Mouse (Mus musculus) sigmoid colon, adult 10 weeks (tissue): ENCODE results near the gene Gm14327. TPM values are rescaled to one million over a fixed set of nuclear protein-coding genes. Genes with fewer than 3 reads are reported as not detected.

Experiments
- polyA plus RNA-seq: library from polyadenylated mRNA; stranded (reverse); fragments of 350-450 nt; fragmentation: Illumina TruSeq; extraction: RNeasy Lipid Tissue Mini Kit (QIAGEN cat#74804); gene quantifications from one replicate; pipeline ENCODE4 v1.2.3, GENCODE M21; 2014; ENCODE audit warnings: low read depth, low replicate concordance

The Gm14327 gene
- 3.1 TPM for polyA plus RNA-seq

DNA sequence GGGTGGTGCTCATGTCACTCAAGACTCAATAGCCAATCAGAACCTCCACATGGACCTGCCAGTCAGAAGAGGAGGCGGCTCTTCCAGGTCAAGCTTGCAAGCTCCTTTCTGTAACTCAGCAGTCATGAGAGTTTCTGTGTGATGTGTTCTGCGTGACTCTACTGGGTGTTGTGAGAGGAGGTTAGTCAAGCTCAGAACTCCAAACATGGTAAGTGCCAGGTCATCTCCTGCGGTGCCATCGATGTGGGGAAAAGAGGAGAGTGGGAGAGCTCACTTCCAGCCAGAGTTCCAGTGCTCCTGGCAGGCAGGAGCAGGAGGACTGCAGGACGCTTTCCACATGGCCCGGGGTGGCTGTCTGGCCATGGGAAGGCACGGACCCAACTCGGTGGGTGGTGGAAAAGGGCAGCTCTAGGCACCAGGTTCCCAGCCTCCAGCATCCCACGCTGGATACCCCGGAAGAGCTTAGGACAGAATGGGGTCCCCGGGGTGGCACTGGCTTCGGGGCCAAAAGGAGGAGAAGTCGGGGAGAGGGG is at the start of gene Gm14327:
TSS of gene Gm14327 (plus strand) at position 51 of the 533 bp plus-strand sequence.

GRCm38 (mm10) chr2:177925563-177926103 is 28.7 kb downstream of the Gm14327 start, which contains the start of gene Zfp972:
TSS of gene Zfp972 (minus strand) at chr2:177925613.

Other genes starting within 250 kb of the Gm14327 start
- 18.2 TPM for gene Gm14322, start 137.8 kb upstream of the Gm14327 start, polyA plus RNA-seq
- gene Gm14325, start 56.8 kb upstream of the Gm14327 start, polyA plus RNA-seq: 107 TPM
- gene Zfp972, start 28.5 kb downstream of the Gm14327 start, polyA plus RNA-seq: 3.2 TPM
- 74.3 TPM for gene Gm14326, start 60.2 kb downstream of the Gm14327 start, polyA plus RNA-seq
- gene Zfp971, start 126.2 kb downstream of the Gm14327 start, polyA plus RNA-seq: 87.3 TPM
- gene Zfp931, start 181.4 kb downstream of the Gm14327 start, polyA plus RNA-seq: 66.1 TPM
- 1.2 TPM for gene Phactr3, start 221.9 kb downstream of the Gm14327 start, polyA plus RNA-seq